Mouse (Mus musculus) embryonic facial prominence, embryonic 14.5 days (tissue): ENCODE data around the gene Samhd1. TPM values are rescaled to one million over a fixed set of nuclear protein-coding genes. Genes with fewer than 3 reads are reported as not detected.
A peak's percentile ranks its signal among the peaks of the same experiment; 100 is the strongest.

ENCODE experiments used
- ATAC-seq: fragments of 200-750 bp; cut with Nextera tagmentation; 2 replicates; pipeline ENCODE4 v1.8.0; 2017; ENCODE audit warnings: low read depth, moderate number of reproducible peaks, moderate TSS enrichment
- DNase-seq: peaks from one replicate; pipeline ENCODE4 v3.0.0-alpha.2; 2015; ENCODE audit warnings: low spot score
- H3K27ac ChIP-seq: fragments of 300-500 bp; sonication (generic); replicated peaks from 2 replicates; pipeline ENCODE4 v1.5.1; 2014; ENCODE audit warnings: low read depth, mild to moderate bottlenecking, low read length, moderate library complexity
- H3K27me3 ChIP-seq: fragments of 300-500 bp; sonication (generic); replicated peaks from 2 replicates; pipeline ENCODE4 v1.6.1; 2014; ENCODE audit warnings: low read length; ENCODE audit not compliant: control insufficient read depth, insufficient read depth
- H3K36me3 ChIP-seq: fragments of 300-500 bp; sonication (generic); 2 replicates; pipeline ENCODE4 v1.6.1; 2014; ENCODE audit warnings: low read length, mixed read lengths; ENCODE audit not compliant: control insufficient read depth, insufficient read depth
- H3K4me1 ChIP-seq: fragments of 300-500 bp; sonication (generic); 2 replicates; pipeline ENCODE4 v1.6.1; 2014; ENCODE audit warnings: antibody characterized with exemption, low read length; ENCODE audit not compliant: control insufficient read depth, insufficient read depth
- H3K4me2 ChIP-seq: fragments of 300-500 bp; sonication (generic); 2 replicates; pipeline ENCODE4 v1.6.1; 2014; ENCODE audit warnings: low read depth, mild to moderate bottlenecking, low read length, moderate library complexity, mixed read lengths
- H3K4me3 ChIP-seq: fragments of 300-500 bp; sonication (generic); 2 replicates; pipeline ENCODE4 v1.5.1; 2014; ENCODE audit warnings: low read depth, mild to moderate bottlenecking, low read length
- H3K9ac ChIP-seq: fragments of 300-500 bp; sonication (generic); 2 replicates; pipeline ENCODE4 v1.6.1; 2014; ENCODE audit warnings: low read depth, mild to moderate bottlenecking, low read length, moderate library complexity, mixed read lengths
- H3K9me3 ChIP-seq: fragments of 300-500 bp; sonication (generic); 2 replicates; pipeline ENCODE4 v1.6.1; 2016; ENCODE audit warnings: low read length; ENCODE audit not compliant: control insufficient read depth
- WGBS: fragments of 180-500 bp; shearing (Covaris S2); extraction: QIAGEN DNeasy Blood & Tissue Kit; methylation state at CpG from one replicate; pipeline ENCODE4 v1.1.7; 2014; 5-methylcytosine and 5-hydroxymethylcytosine counted together
- polyA plus RNA-seq: library from polyadenylated mRNA; unstranded; fragments of >200 nt; fragmentation: Nextera tagmentation; extraction: Ambion mirVana; gene quantifications from 2 replicates; pipeline ENCODE4 v1.2.1, GENCODE M21; 2014

The Samhd1 gene
- polyA plus RNA-seq, 1 experiment from 2014 or later = 24.0 TPM

DNA sequence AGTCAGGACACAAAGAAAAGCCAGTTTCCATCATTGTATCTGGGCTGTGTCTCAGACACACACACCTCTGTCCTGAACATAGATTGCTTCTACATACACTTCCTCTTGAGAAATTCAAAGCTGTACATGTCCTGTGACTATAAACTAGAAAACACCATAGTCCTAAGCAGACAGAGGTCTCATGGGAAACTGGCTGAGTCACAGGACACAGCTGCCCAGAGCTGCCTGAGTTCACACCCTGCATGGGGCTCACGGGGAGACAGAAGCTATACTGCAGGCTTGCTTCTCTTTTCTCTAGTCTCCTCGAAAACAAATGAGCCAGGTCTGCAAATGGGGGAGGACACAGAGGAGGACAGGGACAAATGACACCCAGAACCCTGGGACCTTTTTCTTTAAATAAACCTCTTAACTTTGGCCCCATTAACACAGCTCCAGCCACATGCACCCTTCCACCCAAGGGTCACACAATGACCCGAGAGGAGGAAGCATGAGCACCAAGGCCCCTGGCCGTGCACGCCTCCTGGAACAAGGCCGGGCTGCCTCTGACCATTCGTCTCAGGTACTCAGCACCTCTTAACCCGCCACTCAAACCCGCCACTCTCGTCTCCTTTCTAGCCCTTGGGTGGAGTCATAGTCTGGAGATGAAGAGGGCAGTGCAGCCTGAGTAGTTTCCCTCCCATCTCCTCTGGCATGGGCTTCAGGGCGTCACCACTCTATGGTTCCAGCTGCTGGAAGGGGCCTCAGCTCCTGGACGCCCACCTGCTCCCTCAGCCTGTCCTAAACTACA lies 35.3 kb downstream of the Samhd1 start:
- Histone ChIP-seq H3K36me3 (peaks cover 61% of the 10 kb centered on the region), H3K9me3 (no peaks in the 10 kb centered on the region), H3K4me3 (no peak overlapping the region), H3K4me1 (no peaks in the 10 kb centered on the region), H3K9ac (no peak overlapping the region), H3K4me2 (no peak overlapping the region), H3K27me3 (no peaks in the 10 kb centered on the region), H3K27ac (no peak overlapping the region)
- 82% methylated on average over 10 of the region's 12 CpGs for WGBS
- DNase-seq = no peak
- no peak for ATAC-seq

DNA sequence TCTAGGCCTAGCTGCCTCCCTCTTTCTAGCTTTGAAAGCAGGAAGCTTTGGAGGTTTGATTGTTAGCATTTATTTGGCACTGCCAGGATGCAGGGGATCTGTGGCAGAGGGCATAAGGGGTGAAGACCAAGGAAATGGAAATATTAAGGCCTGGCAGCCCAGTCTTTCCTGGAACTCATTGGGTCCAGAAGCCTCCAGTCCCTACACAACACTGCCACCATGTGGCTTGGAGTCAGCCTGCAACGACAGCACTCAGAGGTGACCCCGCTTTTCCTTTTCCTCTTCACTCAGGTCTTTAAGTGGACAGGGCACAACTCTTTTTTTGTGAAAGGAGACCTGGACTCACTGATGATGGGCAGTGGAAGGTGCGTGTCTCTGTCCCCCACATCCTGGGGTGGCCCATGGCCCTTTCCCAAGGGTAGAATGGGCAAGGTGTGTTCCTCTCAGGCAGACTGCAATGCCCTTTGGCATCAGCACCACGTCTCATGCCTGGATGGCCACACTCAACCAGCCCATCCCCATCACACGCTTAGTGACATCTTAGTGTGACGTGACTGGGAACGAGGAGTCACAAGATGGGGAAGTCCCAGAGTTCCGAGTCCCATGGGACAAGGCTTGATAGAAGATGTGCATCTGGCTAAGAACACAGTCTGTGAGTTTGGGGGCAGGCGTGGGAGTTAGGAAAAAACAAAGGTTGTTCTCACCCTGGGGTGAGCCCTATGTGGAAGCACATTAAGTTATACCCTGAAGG lies 39.9 kb downstream of the Samhd1 start:
- no peak overlapping the region for H3K4me3 ChIP-seq
- no peak overlapping the region for H3K27ac ChIP-seq
- 56% methylated on average over 9 of the region's 9 CpGs for WGBS
- ATAC-seq (peak; percentile 76), DNase-seq (peak; percentile 74)
- H3K27me3 ChIP-seq = no peaks in the 10 kb centered on the region
- no peaks in the 10 kb centered on the region for H3K9me3 ChIP-seq
- H3K4me2 ChIP-seq = no peak overlapping the region
- peaks cover 8% of the 10 kb centered on the region; the same call in 1 of the 2 replicates for H3K4me1 ChIP-seq
- H3K9ac ChIP-seq = no peak overlapping the region
- peaks cover 28% of the 10 kb centered on the region for H3K36me3 ChIP-seq

DNA sequence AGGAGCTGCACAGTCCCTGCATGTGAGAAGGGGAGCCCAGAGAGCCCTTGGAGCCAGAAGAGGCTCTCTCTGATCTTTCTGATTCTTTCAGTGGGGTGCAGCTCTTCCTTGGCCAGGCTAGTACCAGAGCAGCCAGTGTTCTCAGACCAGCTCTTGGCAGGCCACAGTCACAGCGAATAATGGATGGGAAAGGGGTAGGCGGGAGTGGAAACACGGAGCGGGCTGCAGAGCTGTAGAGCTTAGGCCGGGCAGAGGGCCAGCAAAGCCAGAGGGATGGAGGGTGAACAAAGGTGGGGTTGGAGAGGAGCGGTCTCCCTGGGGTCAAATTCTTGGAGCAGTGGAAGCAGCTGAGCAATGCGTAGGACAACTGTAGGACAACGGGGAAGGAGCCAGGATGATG lies 43.0 kb downstream of the Samhd1 start:
- H3K4me3 ChIP-seq = no peak overlapping the region
- H3K36me3 ChIP-seq = 0 out of 2 replicates have a peak, but pooled peaks cover 1% of the 10 kb centered on the region
- H3K9ac ChIP-seq = no peak overlapping the region
- H3K27ac ChIP-seq = 0 out of 2 replicates have a peak overlapping the region, but pooled peaks have one; percentile 15
- no peaks in the 10 kb centered on the region for H3K27me3 ChIP-seq
- DNase-seq (no peak), ATAC-seq (no peak)
- WGBS = 50% methylated on average over 8 of the region's 8 CpGs
- H3K9me3 ChIP-seq = no peaks in the 10 kb centered on the region
- no peak overlapping the region for H3K4me2 ChIP-seq
- H3K4me1 ChIP-seq = peaks cover 8% of the 10 kb centered on the region; the same call in 1 of the 2 replicates

- Histone ChIP-seq H3K27me3 (no peaks in the 10 kb centered on the region), H3K9ac (no peak overlapping the region), H3K4me2 (no peak overlapping the region), H3K27ac (no peak overlapping the region), H3K4me1 (peaks cover 8% of the 10 kb centered on the region; the same call in 1 of the 2 replicates), H3K4me3 (no peak overlapping the region), H3K9me3 (no peaks in the 10 kb centered on the region), H3K36me3 (no peaks in the 10 kb centered on the region)
- DNase-seq (no peak), ATAC-seq (no peak)
- 79% methylated on average over 14 of the region's 14 CpGs for WGBS
Measured at GRCm38 (mm10) chr2:157087536-157088317, 47.3 kb downstream of the Samhd1 start.

- ATAC-seq (no peak), DNase-seq (no peak)
- no peak within 1 kb of the TSS for H3K4me2 ChIP-seq
- no peak within 1 kb of the TSS for H3K27ac ChIP-seq
- 78% methylated on average over 8 of the region's 8 CpGs for WGBS
- H3K9me3 ChIP-seq = no peaks in the 10 kb centered on the region
- 0 out of 2 replicates have a peak, but pooled peaks cover under 1% of the 10 kb centered on the region for H3K4me1 ChIP-seq
- no peaks in the 10 kb centered on the region for H3K27me3 ChIP-seq
- no peak within 1 kb of the TSS for H3K9ac ChIP-seq
- H3K36me3 ChIP-seq = no peaks in the 10 kb centered on the region
- H3K4me3 ChIP-seq = no peak within 1 kb of the TSS
Measured at GRCm38 (mm10) chr2:157086796-157087195, 48.3 kb downstream of the Samhd1 start, which contains the start of gene Tldc2. Gene Tldc2, plus strand, starts transcription at chr2:157087055.

GRCm38 (mm10) chr2:157084831-157085585 lies 50.1 kb downstream of the Samhd1 start:
- Histone ChIP-seq H3K4me1 (peaks cover under 1% of the 10 kb centered on the region; the same call in 1 of the 2 replicates), H3K9me3 (no peaks in the 10 kb centered on the region), H3K4me2 (no peak overlapping the region), H3K36me3 (no peaks in the 10 kb centered on the region), H3K4me3 (no peak overlapping the region), H3K27me3 (no peaks in the 10 kb centered on the region), H3K27ac (no peak overlapping the region), H3K9ac (no peak overlapping the region)
- no peak for DNase-seq
- no peak for ATAC-seq
- WGBS = 86% methylated on average over 7 of the region's 7 CpGs

GRCm38 (mm10) chr2:157081960-157082359 lies 53.1 kb downstream of the Samhd1 start:
- H3K9me3 ChIP-seq = no peaks in the 10 kb centered on the region
- no peak for ATAC-seq
- H3K4me1 ChIP-seq = peaks cover 9% of the 10 kb centered on the region; the same call in 1 of the 2 replicates
- no peak overlapping the region for H3K4me2 ChIP-seq
- H3K36me3 ChIP-seq = no peaks in the 10 kb centered on the region
- no peak for DNase-seq
- no peak overlapping the region for H3K4me3 ChIP-seq
- WGBS = 29% methylated on average over 7 of the region's 7 CpGs
- no peaks in the 10 kb centered on the region for H3K27me3 ChIP-seq
- H3K9ac ChIP-seq = no peak overlapping the region
- no peak overlapping the region for H3K27ac ChIP-seq

DNA sequence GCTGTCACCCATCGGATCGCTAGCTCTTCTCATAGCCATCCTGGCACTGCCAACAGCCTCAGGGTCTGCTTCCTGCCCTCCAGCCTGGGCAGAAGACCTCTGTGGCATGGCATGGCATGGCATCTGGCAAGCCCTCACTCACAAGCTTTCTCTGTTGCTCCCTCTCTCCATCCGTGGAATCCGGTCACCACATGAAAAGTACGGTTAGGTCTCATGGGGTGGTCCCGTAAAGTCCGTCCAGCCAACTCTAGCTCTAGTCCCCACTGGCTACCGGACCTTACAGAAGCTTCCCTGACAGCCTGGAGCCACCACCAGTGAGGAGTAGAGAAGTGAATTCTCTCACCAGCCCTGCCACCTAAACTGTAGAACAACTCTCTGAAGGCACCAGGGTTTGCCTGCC lies 53.7 kb downstream of the Samhd1 start:
- no peaks in the 10 kb centered on the region for H3K9me3 ChIP-seq
- peaks cover 15% of the 10 kb centered on the region for H3K4me1 ChIP-seq
- 0 out of 2 replicates have a peak, but pooled peaks cover 4% of the 10 kb centered on the region for H3K36me3 ChIP-seq
- H3K4me2 ChIP-seq = no peak overlapping the region
- H3K9ac ChIP-seq = no peak overlapping the region
- no peak overlapping the region for H3K4me3 ChIP-seq
- 96% methylated on average over 8 of the region's 8 CpGs for WGBS
- ATAC-seq (no peak), DNase-seq (no peak)
- H3K27ac ChIP-seq = no peak overlapping the region
- no peaks in the 10 kb centered on the region for H3K27me3 ChIP-seq
